Mouse (Mus musculus) effector memory CD4-positive, alpha-beta T cell, adult 7 months (primary cell): Measurements from ENCODE around the gene Nos1. TPM values are rescaled to one million over a fixed set of nuclear protein-coding genes. Genes with fewer than 3 reads are reported as not detected.

ENCODE experiments used
- polyA plus RNA-seq: library from polyadenylated mRNA; unstranded; fragments of 100-300 nt; shearing (Covaris generic); gene quantifications from one replicate; pipeline ENCODE4 v1.2.1, GENCODE M21; 2017

Gene Nos1
- polyA plus RNA-seq, result 0.05 TPM

DNA sequence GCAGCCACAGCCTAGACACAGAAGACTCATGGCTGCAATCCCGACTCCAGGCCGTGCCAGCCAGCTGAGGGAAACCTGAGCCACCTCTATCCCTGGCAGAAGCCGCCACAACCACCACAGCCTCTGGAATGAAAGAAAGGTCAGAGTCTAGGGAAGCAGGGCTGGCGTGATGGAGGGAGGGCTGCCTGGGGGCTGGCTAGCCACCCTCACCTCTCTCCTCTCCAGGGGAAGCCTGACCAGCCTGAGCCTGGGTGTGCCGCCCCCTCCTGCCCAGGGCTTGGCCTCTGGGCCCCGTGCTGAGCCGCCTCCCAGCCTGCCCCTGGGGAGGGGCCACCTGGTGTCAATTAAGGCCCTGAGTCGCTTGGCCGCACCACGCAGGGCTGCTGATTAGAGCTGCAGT is at the start of gene Nos1:
Gene Nos1 (plus strand): TSS at position 352 of the 400 bp plus-strand sequence.

DNA sequence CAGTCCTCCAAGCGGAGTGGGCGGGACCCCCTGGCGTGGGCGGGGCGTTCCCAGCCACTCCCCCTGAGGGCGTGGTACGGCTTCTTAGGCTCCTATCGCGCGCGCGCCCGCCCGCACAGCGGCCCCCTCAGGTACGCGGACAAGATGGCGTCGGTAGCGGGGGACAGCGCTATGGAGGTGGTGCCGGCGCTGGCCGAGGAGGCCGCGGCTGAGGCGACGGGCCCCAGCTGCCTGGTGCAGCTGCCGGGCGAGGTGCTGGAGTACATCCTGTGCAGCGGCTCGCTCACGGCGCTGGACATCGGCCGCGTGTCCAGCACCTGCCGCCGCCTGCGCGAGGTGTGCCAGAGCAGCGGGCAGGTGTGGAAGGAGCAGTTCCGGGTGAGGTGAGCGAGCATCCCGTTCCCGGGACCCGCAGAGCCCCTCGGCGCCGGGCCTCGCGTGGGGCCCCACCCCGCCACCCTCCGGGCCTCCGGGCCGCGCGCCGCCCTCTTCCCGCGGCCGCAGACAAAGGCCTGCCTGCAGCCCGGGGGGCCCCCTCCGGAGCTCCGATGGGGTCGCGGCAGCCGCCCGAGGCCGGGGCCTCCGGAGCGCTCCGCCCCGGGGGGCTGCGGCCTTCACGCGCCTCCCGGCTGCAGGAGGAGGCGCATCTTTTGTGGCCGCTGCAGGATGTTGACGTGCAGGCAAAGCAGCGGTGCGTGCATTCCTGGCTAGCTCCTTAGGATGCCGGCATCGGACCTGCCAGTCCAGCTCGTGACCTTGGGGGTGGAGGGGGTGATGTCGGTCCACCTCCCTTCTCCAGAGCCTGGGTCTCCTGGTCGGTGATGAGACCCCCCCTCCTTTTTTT is 196.0 kb downstream of the Nos1 start, which contains the start of gene Fbxo21:
Gene Fbxo21 (plus strand): TSS at position 74 of the 844 bp plus-strand sequence.

Other genes with a start within 250 kb of the Nos1 start
- 24.6 TPM for gene Fbxo21, start 195.7 kb downstream of the Nos1 start, polyA plus RNA-seq
- 61.9 TPM for gene Tesc, start 246.7 kb downstream of the Nos1 start, polyA plus RNA-seq